Mouse (Mus musculus): ENCODE results near the gene Scamp2. TPM values are rescaled to one million over a fixed set of nuclear protein-coding genes. Genes with fewer than 3 reads are reported as not detected.

Gene Scamp2
- total RNA-seq, 1 experiment = 51.7 TPM

GRCm38 (mm10) chr9:57557215-57557614 lies 3.5 kb upstream of the Scamp2 start:
- no peak for DNase-seq (ENCODE audit: low read depth, low spot score)
- TF ChIP-seq ZNF384 (IDR thresholded peaks at IDR 0.05; ENCODE audit: low read depth, low read length) (no peak), CHD2 (IDR thresholded peaks at IDR 0.05; ENCODE audit: low read depth, low read length) (no peak), HCFC1 (IDR thresholded peaks at IDR 0.05; ENCODE audit: borderline replicate concordance, insufficient read depth, low read length) (no peak), ZC3H11A (IDR thresholded peaks at IDR 0.05; ENCODE audit: borderline replicate concordance, low read depth, low read length) (no peak), MAFK (IDR thresholded peaks at IDR 0.05; ENCODE audit: insufficient read depth, low read depth, low read length) (no peak)

GRCm38 (mm10) chr9:57558625-57559024 lies 2.1 kb upstream of the Scamp2 start:
- Histone ChIP-seq H3K27ac (ENCODE audit: insufficient read depth, low read depth, low read length, poor library complexity, severe bottlenecking) (no peak overlapping the region), H3K9me3 (ENCODE audit: control insufficient read depth, insufficient read depth, low read depth, low read length) (no peaks in the 10 kb centered on the region), H3K36me3 (ENCODE audit: control insufficient read depth, insufficient read depth, low read length, poor library complexity, severe bottlenecking) (no peaks in the 10 kb centered on the region), H3K4me1 (ENCODE audit: control insufficient read depth in 2 of 2, insufficient read depth in 2 of 2, low read length in 2 of 2, poor library complexity in 1 of 2) (peaks cover under 1 to 9% of the 10 kb centered on the region in 2 experiments; a peak in 3 of 4 replicates), H3K9ac (ENCODE audit: insufficient read depth, low read depth, low read length, poor library complexity, severe bottlenecking) (no peak overlapping the region), H3K4me3 (ENCODE audit: insufficient read depth in 1 of 2, low read depth in 1 of 2, low read length in 2 of 2, poor library complexity in 1 of 2, severe bottlenecking in 1 of 2) (no peak overlapping the region)
- no peak for TF ChIP-seq MAFK (IDR thresholded peaks at IDR 0.05; ENCODE audit: insufficient read depth, low read depth, low read length)
- TF ChIP-seq ZNF384 (IDR thresholded peaks at IDR 0.05; ENCODE audit: low read depth, low read length) = no peak
- TF ChIP-seq ZC3H11A (IDR thresholded peaks at IDR 0.05; ENCODE audit: borderline replicate concordance, low read depth, low read length) = no peak
- no peak for TF ChIP-seq HCFC1 (IDR thresholded peaks at IDR 0.05; ENCODE audit: borderline replicate concordance, insufficient read depth, low read length)
- no peak for TF ChIP-seq CHD2 (IDR thresholded peaks at IDR 0.05; ENCODE audit: low read depth, low read length)
- in situ Hi-C loops (cut with MboI; ENCODE audit: low sequenced_read_pairs in 2 of 2, unreplicated experiment in 2 of 2) = no loop called here
- DNase-seq (ENCODE audit: low read depth, low spot score) = no peak

More at GRCm38 (mm10) chr9:57557215-57557614, 3.5 kb upstream of the Scamp2 start:
- H3K9me3 ChIP-seq (ENCODE audit: control insufficient read depth, insufficient read depth, low read depth, low read length) = no peaks in the 10 kb centered on the region
- no peak overlapping the region for H3K27ac ChIP-seq (ENCODE audit: insufficient read depth, low read depth, low read length, poor library complexity, severe bottlenecking)
- H3K4me1 ChIP-seq (ENCODE audit: control insufficient read depth in 2 of 2, insufficient read depth in 2 of 2, low read length in 2 of 2, poor library complexity in 1 of 2) = peaks cover 6 to 15% of the 10 kb centered on the region in 2 experiments; a peak in 3 of 4 replicates
- H3K4me3 ChIP-seq (ENCODE audit: insufficient read depth in 1 of 2, low read depth in 1 of 2, low read length in 2 of 2, poor library complexity in 1 of 2, severe bottlenecking in 1 of 2) = no peak overlapping the region
- H3K9ac ChIP-seq (ENCODE audit: insufficient read depth, low read depth, low read length, poor library complexity, severe bottlenecking) = no peak overlapping the region
- no peaks in the 10 kb centered on the region for H3K36me3 ChIP-seq (ENCODE audit: control insufficient read depth, insufficient read depth, low read length, poor library complexity, severe bottlenecking)
- in situ Hi-C loops (cut with MboI; ENCODE audit: low sequenced_read_pairs in 2 of 2, unreplicated experiment in 2 of 2) = no loop called here

GRCm38 (mm10) chr9:57559568-57559967 lies 1.2 kb upstream of the Scamp2 start:
- TF ChIP-seq MAFK (IDR thresholded peaks at IDR 0.05; ENCODE audit: insufficient read depth, low read depth, low read length) = no peak
- in situ Hi-C loops (cut with MboI; ENCODE audit: low sequenced_read_pairs in 2 of 2, unreplicated experiment in 2 of 2) = no loop called here
- H3K4me3 ChIP-seq (ENCODE audit: insufficient read depth in 1 of 2, low read depth in 1 of 2, low read length in 2 of 2, poor library complexity in 1 of 2, severe bottlenecking in 1 of 2) = no peak overlapping the region
- H3K4me1 ChIP-seq (ENCODE audit: control insufficient read depth in 2 of 2, insufficient read depth in 2 of 2, low read length in 2 of 2, poor library complexity in 1 of 2) = peaks cover 0 to 5% of the 10 kb centered on the region in 2 experiments; a peak in 2 of 4 replicates
- no peak for DNase-seq (ENCODE audit: low read depth, low spot score)
- H3K9ac ChIP-seq (ENCODE audit: insufficient read depth, low read depth, low read length, poor library complexity, severe bottlenecking) = no peak overlapping the region
- no peaks in the 10 kb centered on the region for H3K36me3 ChIP-seq (ENCODE audit: control insufficient read depth, insufficient read depth, low read length, poor library complexity, severe bottlenecking)
- H3K27ac ChIP-seq (ENCODE audit: insufficient read depth, low read depth, low read length, poor library complexity, severe bottlenecking) = no peak overlapping the region
- no peaks in the 10 kb centered on the region for H3K9me3 ChIP-seq (ENCODE audit: control insufficient read depth, insufficient read depth, low read depth, low read length)

GRCm38 (mm10) chr9:57560263-57560662 lies 480 bp upstream of the Scamp2 start:
- Histone ChIP-seq H3K9ac (ENCODE audit: insufficient read depth, low read depth, low read length, poor library complexity, severe bottlenecking) (no peak overlapping the region), H3K4me1 (ENCODE audit: control insufficient read depth in 2 of 2, insufficient read depth in 2 of 2, low read length in 2 of 2, poor library complexity in 1 of 2) (peaks cover 0 to 3% of the 10 kb centered on the region in 2 experiments; a peak in 2 of 4 replicates), H3K27ac (ENCODE audit: insufficient read depth, low read depth, low read length, poor library complexity, severe bottlenecking) (no peak overlapping the region), H3K4me3 (ENCODE audit: insufficient read depth in 1 of 2, low read depth in 1 of 2, low read length in 2 of 2, poor library complexity in 1 of 2, severe bottlenecking in 1 of 2) (peak overlapping the region in 1 of 2 experiments; percentile 100; a peak in 2 of 4 replicates), H3K9me3 (ENCODE audit: control insufficient read depth, insufficient read depth, low read depth, low read length) (no peaks in the 10 kb centered on the region), H3K36me3 (ENCODE audit: control insufficient read depth, insufficient read depth, low read length, poor library complexity, severe bottlenecking) (no peaks in the 10 kb centered on the region)
- in situ Hi-C loops (cut with MboI; ENCODE audit: low sequenced_read_pairs in 2 of 2, unreplicated experiment in 2 of 2) = no loop called here
- no peak for TF ChIP-seq HCFC1 (IDR thresholded peaks at IDR 0.05; ENCODE audit: borderline replicate concordance, insufficient read depth, low read length)
- no peak for TF ChIP-seq ZNF384 (IDR thresholded peaks at IDR 0.05; ENCODE audit: low read depth, low read length)
- no peak for TF ChIP-seq MAFK (IDR thresholded peaks at IDR 0.05; ENCODE audit: insufficient read depth, low read depth, low read length)
- TF ChIP-seq CHD2 (IDR thresholded peaks at IDR 0.05; ENCODE audit: low read depth, low read length) = no peak
- TF ChIP-seq ZC3H11A (IDR thresholded peaks at IDR 0.05; ENCODE audit: borderline replicate concordance, low read depth, low read length) = no peak
- DNase-seq (ENCODE audit: low read depth, low spot score) = no peak

GRCm38 (mm10) chr9:57561711-57562099 lies 962 bp downstream of the Scamp2 start:
- Histone ChIP-seq H3K9ac (ENCODE audit: insufficient read depth, low read depth, low read length, poor library complexity, severe bottlenecking) (peak overlapping the region; percentile 24; the same call in 1 of the 2 replicates), H3K27ac (ENCODE audit: insufficient read depth, low read depth, low read length, poor library complexity, severe bottlenecking) (no peak overlapping the region), H3K4me3 (ENCODE audit: insufficient read depth in 1 of 2, low read depth in 1 of 2, low read length in 2 of 2, poor library complexity in 1 of 2, severe bottlenecking in 1 of 2) (peak overlapping the region; percentile 53 to 100; a peak in 3 of 4 replicates), H3K9me3 (ENCODE audit: control insufficient read depth, insufficient read depth, low read depth, low read length) (no peaks in the 10 kb centered on the region), H3K36me3 (ENCODE audit: control insufficient read depth, insufficient read depth, low read length, poor library complexity, severe bottlenecking) (no peaks in the 10 kb centered on the region), H3K4me1 (ENCODE audit: control insufficient read depth in 2 of 2, insufficient read depth in 2 of 2, low read length in 2 of 2, poor library complexity in 1 of 2) (peaks cover 0 to 7% of the 10 kb centered on the region in 2 experiments; a peak in 1 of 4 replicates)
- DNase-seq (ENCODE audit: low read depth, low spot score) = no peak
- in situ Hi-C loops (cut with MboI; ENCODE audit: low sequenced_read_pairs in 2 of 2, unreplicated experiment in 2 of 2) = no loop called here
- TF ChIP-seq CHD2 (IDR thresholded peaks at IDR 0.05; ENCODE audit: low read depth, low read length) = no peak
- TF ChIP-seq ZNF384 (IDR thresholded peaks at IDR 0.05; ENCODE audit: low read depth, low read length) = no peak

Measured in ES-E14 (cell line).